Mouse (Mus musculus): ENCODE measurements around the gene Obp2a.

- TF ChIP-seq CTCF (IDR thresholded peaks at IDR 0.05; ENCODE audit: insufficient read depth, low read length) = no peak
- TF ChIP-seq POLR2A (IDR thresholded peaks at IDR 0.05; ENCODE audit: borderline replicate concordance, extremely low read depth, low read depth, low read length) = no peak
These were observed 1.1 kb upstream of the Obp2a start for GRCm38 (mm10) chr2:25698696-25699095.

All from lung, adult 2 months (tissue).